Mouse (Mus musculus): ENCODE data around the gene Rab43. TPM values are rescaled to one million over a fixed set of nuclear protein-coding genes. Genes with fewer than 3 reads are reported as not detected.

Rab43 gene
- total RNA-seq, 2 experiments from 2014 or later, result 7.6 to 10.2 TPM

- DNase-seq, result no peak
Observed at GRCm38 (mm10) chr6:87809144-87809543, 2.8 kb downstream of the Rab43 start.

GRCm38 (mm10) chr6:87808521-87808920, 3.4 kb downstream of the Rab43 start:
- no peak for DNase-seq

- no peak for DNase-seq
Observed at GRCm38 (mm10) chr6:87807735-87808440, 4.1 kb downstream of the Rab43 start.

DNA sequence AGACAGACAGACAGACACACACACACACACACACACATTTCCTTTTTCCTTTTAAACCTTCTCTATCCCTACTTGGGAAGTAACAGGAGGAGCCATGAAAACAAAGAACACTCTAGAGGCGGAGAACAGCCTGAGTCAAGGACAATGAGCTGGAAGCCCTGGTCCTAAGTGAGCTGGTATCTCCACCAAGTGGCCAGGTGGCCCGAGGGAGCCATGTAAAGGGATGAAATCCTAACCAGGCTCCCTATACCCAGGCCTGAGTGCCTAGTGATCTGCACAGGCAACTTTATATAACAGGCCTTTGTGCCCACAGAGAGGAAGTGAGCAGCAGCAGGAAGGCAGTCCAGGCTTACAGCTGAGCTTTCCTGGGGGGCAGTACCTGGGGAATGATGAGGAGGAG, 5.1 kb downstream of the Rab43 start:
- no peak for DNase-seq

GRCm38 (mm10) chr6:87806028-87806427, 5.9 kb downstream of the Rab43 start:
- peak in 1 of 2 experiments; percentile 29 for DNase-seq

- no peak for DNase-seq
Observed at GRCm38 (mm10) chr6:87805448-87805847, 6.5 kb downstream of the Rab43 start.

DNA sequence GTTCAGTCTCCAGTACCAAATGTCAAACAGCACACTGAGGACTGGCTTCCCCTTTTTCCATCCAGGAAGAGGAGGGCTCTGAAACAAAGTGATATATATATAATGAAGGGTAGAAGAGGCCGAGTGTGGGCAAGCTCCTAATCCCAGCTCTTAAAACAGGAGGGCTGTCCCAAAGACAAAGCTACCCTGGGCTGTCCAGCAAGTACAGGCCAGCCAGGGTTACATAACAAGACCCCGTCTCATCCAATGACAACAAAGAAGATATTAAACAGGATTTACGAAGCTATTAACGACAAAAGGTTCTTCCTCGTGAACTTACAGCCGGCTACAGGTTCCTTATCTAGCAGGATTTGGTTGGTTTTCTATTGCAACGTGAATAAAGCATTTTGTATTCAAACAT, 7.1 kb downstream of the Rab43 start:
- DNase-seq, result no peak

GRCm38 (mm10) chr6:87804036-87804435, 7.9 kb downstream of the Rab43 start:
- no peak for DNase-seq

DNA sequence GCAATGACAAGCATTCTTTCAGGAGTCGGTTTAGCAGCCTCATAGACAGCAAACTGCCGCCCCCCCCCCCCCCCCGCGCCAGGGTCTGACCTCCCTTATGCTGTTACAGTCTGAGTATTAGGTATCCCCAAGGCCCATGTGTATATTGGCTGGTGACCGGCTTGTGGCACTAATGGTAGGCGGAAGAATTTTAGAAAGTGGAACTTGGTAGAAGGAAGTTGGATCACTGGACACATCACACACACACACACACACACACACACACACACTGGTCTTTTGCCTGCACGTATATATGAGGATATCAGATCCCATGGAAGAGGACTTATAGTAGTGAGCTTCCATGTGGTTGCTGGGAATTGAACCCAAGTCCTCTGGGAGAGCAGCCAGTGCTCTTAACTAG, 9.5 kb downstream of the Rab43 start:
- no peak for DNase-seq

GRCm38 (mm10) chr6:87799576-87799975, 12.4 kb downstream of the Rab43 start:
- no peak for DNase-seq

DNA sequence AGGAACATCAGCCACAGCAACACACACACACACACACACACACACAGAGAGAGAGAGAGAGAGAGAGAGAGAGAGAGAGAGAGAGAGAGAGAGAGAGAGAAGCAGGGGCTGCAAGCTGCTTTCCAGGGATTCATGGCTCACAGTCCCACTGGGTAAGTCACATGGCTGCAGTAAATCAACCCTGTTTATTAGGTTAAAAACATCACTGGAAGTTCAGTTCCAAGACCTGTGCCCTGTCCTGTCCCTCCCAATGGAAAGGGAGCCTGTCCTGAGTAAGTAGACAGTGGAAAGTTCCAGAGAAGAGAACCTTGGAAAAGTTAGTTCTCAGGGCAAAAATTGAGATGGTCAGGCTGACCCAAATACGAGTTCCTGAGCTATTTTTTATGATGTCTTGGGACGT, 14.6 kb downstream of the Rab43 start:
- DNase-seq, result no peak

DNA sequence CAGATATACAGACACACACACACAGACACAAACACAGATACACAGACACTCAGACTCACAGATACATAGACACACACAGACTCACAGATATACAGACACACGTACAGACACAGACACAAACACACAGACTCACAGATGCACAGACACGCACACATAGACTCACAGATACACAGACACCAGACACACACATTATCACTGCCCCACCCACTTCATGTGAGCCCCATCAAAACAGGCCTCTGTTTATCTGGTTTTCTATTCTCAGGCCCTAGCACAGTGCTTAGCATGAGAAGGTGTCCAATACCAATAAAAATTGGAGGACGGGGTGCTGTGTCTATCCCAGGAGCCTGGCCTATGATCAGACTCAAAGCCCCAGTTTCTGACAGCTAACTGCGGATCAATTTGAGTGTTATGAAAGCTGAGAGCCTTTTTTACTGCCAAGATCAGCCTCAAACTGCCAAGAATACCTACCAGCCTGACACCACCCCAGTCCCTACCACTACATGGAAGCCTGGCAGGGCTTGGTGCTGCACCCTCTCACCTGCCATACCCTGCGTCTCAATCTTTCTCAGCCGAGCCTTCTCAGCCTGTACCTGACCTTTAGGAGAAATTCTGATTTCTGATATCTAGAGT, 15.6 kb downstream of the Rab43 start:
- DNase-seq, result no peak

GRCm38 (mm10) chr6:87795385-87796150, 16.4 kb downstream of the Rab43 start:
- no peak for DNase-seq

- DNase-seq, result no peak
Observed at GRCm38 (mm10) chr6:87793821-87794510, 18.0 kb downstream of the Rab43 start.

- DNase-seq, result no peak
Observed at GRCm38 (mm10) chr6:87791826-87792225, 20.1 kb downstream of the Rab43 start.

DNA sequence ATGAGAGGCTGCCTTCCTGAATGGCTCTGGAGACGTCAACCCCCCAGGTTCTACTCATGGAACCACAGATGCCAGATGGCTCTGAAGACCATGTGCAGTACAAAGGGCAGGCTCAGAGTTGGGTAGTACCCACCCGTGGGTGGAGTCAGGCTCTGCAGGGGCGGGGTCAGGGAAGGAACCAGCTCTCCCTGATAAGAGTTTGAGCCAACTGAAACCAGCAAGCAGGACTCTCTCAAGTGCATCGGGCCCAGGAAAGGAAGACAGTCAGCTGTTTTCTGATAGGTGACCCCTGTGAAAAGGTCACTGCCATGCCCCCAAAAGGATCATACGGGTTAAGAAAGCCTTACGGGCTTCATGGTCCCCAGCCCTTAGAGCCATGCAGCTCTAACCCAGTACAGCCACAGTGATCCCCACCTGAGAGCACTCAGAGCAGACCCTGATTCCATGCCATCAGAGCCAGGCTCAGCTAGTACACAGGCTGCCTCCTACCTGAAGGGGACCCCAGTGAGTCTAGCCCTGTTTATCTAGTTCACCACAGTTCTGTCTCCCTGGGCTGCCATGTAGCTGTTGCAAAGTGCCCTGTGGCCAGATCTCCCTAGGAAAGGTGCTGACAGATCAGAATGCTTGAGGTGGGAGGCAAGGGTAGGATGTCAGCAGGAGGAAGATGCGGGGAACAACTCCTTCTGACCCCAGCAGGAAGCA, 21.0 kb downstream of the Rab43 start:
- DNase-seq, result peak in 1 of 2 experiments; percentile 33

DNA sequence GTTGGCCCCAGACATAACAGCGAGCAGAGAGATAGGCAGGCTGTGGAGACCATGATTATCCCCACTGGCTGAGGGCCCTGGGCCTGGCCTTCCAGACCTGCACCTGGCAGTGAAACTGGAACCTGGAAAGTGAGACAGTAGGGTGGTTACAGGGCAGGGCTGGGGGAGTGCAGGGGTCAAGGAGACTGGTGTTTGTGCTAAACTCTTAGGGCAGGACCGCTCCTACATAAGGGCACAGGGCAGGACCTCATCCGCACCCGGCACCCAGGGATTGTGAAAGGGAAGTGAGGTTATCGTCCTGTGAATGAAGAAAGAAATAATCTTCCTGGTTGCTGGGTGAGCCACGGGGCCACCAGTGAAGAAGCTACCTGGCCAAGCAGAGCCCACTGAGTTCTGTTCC, 22.2 kb downstream of the Rab43 start:
- no peak for DNase-seq

DNA sequence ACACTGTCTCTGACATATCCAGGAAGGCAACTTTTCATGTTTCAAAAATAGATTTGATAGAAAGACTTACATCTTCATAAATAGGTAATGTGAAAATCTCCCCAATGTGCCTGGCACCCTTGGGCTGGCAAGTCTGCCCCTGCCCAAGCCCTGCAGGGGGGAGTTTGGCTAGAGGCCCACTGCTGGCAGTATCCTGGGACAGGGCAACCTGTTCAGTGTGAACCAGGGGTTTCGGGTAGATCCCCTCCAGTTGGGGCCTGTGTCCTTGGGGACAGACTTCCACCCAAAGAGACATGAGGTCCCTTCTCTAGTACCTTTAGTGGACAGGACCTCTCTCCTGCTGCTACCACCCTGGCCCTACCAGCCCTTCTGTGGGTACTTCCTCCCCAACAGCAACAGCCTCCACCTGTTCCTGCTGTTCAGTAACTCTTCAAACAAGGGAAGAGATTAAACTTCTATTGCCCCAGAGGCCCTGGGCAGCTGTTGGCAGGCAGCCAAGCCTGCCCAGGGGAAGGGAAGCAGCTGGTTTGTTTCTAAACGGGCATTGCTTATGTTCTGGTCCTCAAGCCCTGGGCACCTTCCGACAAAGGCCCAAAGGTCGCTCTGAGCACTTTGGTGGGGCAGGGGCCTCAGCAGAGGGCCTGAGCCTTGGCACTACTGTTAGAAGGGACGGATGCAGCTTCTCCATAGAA, 22.9 kb downstream of the Rab43 start:
- peak in 1 of 2 experiments; percentile 27 for DNase-seq

- DNase-seq, result no peak
Observed at GRCm38 (mm10) chr6:87788266-87788895, 23.6 kb downstream of the Rab43 start.

DNA sequence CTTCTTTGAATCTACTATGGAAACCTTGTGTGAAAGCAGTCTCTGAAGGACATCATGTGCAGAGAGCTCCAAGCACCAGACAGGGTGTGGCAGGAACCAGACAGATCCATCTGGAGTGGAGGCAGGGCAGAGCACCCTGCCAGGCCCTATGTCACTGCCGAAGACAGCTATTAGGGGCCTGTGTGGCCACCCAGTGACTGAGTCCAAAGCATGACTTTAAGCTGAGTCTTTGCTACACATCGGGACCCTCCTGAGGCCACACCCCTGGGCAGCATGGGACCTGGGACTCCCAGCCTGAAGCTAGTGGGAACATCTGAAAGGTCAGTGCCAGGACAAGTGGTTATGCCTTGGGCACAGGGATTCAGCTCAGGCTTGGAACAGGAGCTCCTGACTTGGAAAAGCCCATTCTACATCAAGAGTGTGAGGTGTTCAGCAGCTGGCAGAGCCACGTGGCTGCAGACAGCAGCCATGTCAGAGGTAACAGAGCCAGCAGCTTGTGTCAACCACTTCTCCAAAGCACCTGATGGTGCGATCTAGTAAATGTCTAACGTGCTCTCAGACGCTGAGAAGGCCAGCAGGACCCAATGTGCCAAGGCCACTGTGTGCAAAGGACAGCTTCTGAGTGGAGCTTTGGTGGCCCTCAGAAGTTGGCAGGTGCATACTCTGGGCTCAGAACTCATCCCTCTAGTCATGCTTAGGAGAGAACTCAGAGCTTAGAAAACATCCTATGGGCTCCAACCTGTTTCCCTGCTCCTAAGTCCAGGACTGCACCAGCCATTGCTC, 24.7 kb downstream of the Rab43 start:
- peak in 1 of 2 experiments; percentile 39 for DNase-seq

Data from heart, adult 18-20 months (tissue).